Mouse (Mus musculus) midbrain, embryonic 14.5 days (tissue): ENCODE measurements at regions not wholly inside any gene's neighbourhood (a gene's known extent, or its start where the extent isn't known, plus 50 kb on each side); places are given as distances from the start of the nearest gene placed in this dataset.
A peak's percentile ranks its signal among the peaks of the same experiment; 100 is the strongest.
"Not testable (repeated sequence)": the region's sequence is repeated elsewhere in the genome, so short reads cannot be mapped to it uniquely, and the experiment has no call there.

Source experiments
- ATAC-seq: fragments of 200-750 bp; cut with Nextera tagmentation; 2 replicates; pipeline ENCODE4 v1.8.0; 2017; ENCODE audit warnings: moderate number of reproducible peaks, moderate library complexity; ENCODE audit not compliant: low FRiP score, low TSS enrichment
- DNase-seq: peaks from one replicate; pipeline ENCODE4 v3.0.0-alpha.2; 2015
- H3K27ac ChIP-seq: fragments of 300-500 bp; sonication (generic); replicated peaks from 2 replicates; pipeline ENCODE4 v1.5.1; 2014; ENCODE audit warnings: mild to moderate bottlenecking, low read depth, low read length, moderate library complexity
- H3K27me3 ChIP-seq: fragments of 300-500 bp; sonication (generic); 2 replicates; pipeline ENCODE4 v1.6.1; 2014; ENCODE audit warnings: low read length, control low read depth, mixed read lengths; ENCODE audit not compliant: control insufficient read depth, insufficient read depth
- H3K36me3 ChIP-seq: fragments of 300-500 bp; sonication (generic); 2 replicates; pipeline ENCODE4 v1.6.1; 2014; ENCODE audit warnings: low read length, control low read depth; ENCODE audit not compliant: control insufficient read depth, insufficient read depth
- H3K4me1 ChIP-seq: fragments of 300-500 bp; sonication (generic); 2 replicates; pipeline ENCODE4 v1.6.1; 2014; ENCODE audit warnings: mild to moderate bottlenecking, antibody characterized with exemption, low read length, control low read depth; ENCODE audit not compliant: control insufficient read depth, insufficient read depth
- H3K4me2 ChIP-seq: fragments of 300-500 bp; sonication (generic); 2 replicates; pipeline ENCODE4 v1.6.1; 2014; ENCODE audit warnings: mild to moderate bottlenecking, low read length, moderate library complexity
- H3K4me3 ChIP-seq: fragments of 300-500 bp; sonication (generic); replicated peaks from 2 replicates; pipeline ENCODE4 v1.5.1; 2014; ENCODE audit warnings: low read depth, low read length
- H3K9ac ChIP-seq: fragments of 300-500 bp; sonication (generic); replicated peaks from 2 replicates; pipeline ENCODE4 v1.6.1; 2014; ENCODE audit warnings: mild to moderate bottlenecking, low read length, moderate library complexity
- H3K9me3 ChIP-seq: fragments of 300-500 bp; sonication (generic); 2 replicates; pipeline ENCODE4 v1.6.1; 2016; ENCODE audit warnings: low read length, control low read depth, mixed read lengths; ENCODE audit not compliant: control insufficient read depth
- WGBS: fragments of 180-500 bp; shearing (Covaris S2); extraction: QIAGEN DNeasy Blood & Tissue Kit; methylation state at CpG from one replicate; pipeline ENCODE4 v1.1.7; 2014; 5-methylcytosine and 5-hydroxymethylcytosine counted together

DNA sequence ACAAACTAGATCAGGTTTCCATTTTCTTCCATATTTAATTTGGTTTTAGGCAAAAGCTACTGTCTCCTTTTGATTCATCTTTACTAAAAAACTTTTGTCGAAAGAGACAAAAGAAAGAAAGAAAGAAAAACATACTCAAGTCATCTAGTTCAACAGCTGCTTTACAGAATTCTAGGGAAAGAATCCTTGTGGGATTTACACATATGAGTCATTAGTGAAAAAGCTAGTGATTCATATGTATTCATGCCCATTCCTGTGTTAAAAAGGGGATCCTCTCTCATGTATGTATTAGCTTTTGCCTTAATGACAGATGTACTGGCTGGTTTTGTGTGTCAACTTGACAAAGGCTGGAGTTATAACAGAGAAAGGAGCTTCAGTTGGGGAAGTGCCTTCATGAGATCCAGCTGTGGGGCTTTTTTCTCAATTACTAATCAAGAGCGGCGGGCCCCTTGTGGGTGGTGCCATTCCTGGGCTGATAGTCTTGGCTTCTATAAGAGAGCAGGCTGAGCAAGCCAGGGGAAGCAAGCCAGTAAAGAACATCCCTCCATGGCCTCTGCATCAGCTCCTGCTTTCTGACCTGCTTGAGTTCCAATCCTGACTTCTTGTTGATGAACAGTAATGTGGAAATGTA lies 200.1 kb upstream of the Flrt2 start:
- not testable (repeated sequence) for ATAC-seq, H3K4me2 ChIP-seq, H3K9me3 ChIP-seq, H3K27me3 ChIP-seq, H3K9ac ChIP-seq, H3K36me3 ChIP-seq, H3K4me1 ChIP-seq, DNase-seq, H3K4me3 ChIP-seq, H3K27ac ChIP-seq
- 65% methylated on average over 3 of the region's 3 CpGs for WGBS

- Histone ChIP-seq H3K4me1 (no peaks in the 10 kb centered on the region), H3K9ac (no peak overlapping the region), H3K27ac (no peak overlapping the region), H3K4me2 (no peak overlapping the region), H3K4me3 (no peak overlapping the region), H3K9me3 (no peaks in the 10 kb centered on the region), H3K36me3 (no peaks in the 10 kb centered on the region), H3K27me3 (no peaks in the 10 kb centered on the region)
- DNase-seq (no peak), ATAC-seq (no peak)
- WGBS: 91% methylated on average over 3 of the region's 3 CpGs
Measured at GRCm38 (mm10) chr12:95501443-95501842, 190.6 kb upstream of the Flrt2 start.

DNA sequence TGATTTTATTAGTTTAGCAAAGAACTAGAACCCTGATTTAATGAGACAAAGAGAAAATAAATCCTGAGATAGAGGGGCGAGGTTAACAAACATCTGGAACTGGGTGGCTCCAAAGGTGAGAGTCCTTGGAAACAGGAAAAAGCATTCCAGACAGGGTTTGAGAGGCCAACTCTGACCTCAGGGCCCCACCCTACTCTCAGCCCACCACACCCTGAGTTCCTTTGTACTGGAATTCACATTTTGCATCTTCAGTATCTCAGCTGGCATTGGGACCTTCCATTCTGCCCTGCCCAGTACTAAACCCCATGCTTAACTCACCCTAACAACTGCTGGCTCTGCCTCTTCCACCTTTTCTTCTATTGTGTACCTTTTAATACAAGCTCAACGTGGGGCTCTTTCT lies 172.0 kb upstream of the Flrt2 start:
- H3K27me3 ChIP-seq: no peaks in the 10 kb centered on the region
- no peaks in the 10 kb centered on the region for H3K9me3 ChIP-seq
- H3K4me2 ChIP-seq: no peak overlapping the region
- 82% methylated on average over 2 of the region's 2 CpGs for WGBS
- H3K4me1 ChIP-seq: no peaks in the 10 kb centered on the region
- no peak for ATAC-seq
- no peaks in the 10 kb centered on the region for H3K36me3 ChIP-seq
- DNase-seq: no peak
- H3K9ac ChIP-seq: no peak overlapping the region
- H3K27ac ChIP-seq: no peak overlapping the region
- no peak overlapping the region for H3K4me3 ChIP-seq

DNA sequence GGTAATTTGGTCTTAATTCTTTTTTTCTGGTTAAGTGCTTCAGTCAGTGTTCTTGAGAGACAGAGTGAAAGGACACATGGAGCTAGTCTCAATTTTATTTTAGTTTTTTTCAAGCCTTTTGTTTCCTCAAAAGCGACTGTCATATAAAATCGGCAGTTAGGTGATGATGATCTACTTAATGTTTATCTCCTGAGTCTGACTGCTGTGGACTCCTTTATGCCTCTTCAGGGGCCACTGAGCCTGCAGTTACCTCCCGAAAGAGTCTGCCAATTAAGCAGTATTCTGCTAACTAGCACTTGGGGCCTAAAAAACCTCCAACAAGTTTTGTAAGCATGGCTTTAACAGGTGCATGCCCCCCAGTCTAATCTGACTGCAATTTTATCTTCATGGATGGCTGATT lies 170.0 kb upstream of the Flrt2 start:
- Histone ChIP-seq H3K36me3 (no peaks in the 10 kb centered on the region), H3K27ac (no peak overlapping the region), H3K27me3 (no peaks in the 10 kb centered on the region), H3K9me3 (no peaks in the 10 kb centered on the region), H3K4me3 (no peak overlapping the region), H3K9ac (no peak overlapping the region), H3K4me1 (no peaks in the 10 kb centered on the region), H3K4me2 (no peak overlapping the region)
- ATAC-seq (no peak), DNase-seq (no peak)
- WGBS: 86% methylated on average over 3 of the region's 3 CpGs

DNA sequence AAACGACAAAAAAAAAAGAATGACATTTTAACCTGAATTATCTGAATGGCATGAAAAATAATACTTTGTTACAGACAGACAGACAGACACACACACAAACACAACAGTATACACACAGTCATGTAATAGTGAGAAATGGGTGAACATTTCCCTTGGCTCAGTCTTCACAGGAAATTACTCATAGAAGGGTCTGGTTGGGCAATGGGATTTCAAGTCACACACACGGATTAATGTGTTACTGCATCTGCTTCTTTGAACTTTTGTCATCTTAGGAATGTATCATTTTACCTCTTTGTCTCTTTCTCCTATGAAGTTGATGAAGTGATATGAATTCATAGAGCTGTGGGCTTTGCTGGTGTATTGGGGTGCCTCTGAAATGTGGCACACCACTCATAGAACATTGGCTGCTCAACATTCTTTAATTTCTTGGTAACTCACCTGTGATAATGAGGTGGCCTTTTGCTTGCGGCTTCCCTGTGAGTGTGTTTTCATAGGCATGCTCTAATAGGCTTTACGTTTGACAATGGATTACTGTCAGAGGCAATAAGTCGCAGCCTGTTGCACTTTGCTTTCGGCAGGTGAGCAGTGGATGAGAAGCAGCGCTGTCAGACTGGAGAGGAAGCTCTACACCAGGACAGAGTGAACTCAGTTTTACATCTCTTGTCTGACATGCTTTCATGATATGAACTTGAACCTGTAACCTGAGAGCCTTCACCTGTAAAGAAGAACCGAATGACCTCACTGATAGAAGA lies 158.0 kb upstream of the Flrt2 start:
- Histone ChIP-seq H3K9ac (no peak overlapping the region), H3K9me3 (no peaks in the 10 kb centered on the region), H3K4me1 (no peaks in the 10 kb centered on the region), H3K4me2 (no peak overlapping the region), H3K27me3 (no peaks in the 10 kb centered on the region), H3K36me3 (no peaks in the 10 kb centered on the region), H3K27ac (no peak overlapping the region), H3K4me3 (no peak overlapping the region)
- ATAC-seq: no peak
- 60% methylated on average over 8 of the region's 8 CpGs for WGBS
- no peak for DNase-seq

DNA sequence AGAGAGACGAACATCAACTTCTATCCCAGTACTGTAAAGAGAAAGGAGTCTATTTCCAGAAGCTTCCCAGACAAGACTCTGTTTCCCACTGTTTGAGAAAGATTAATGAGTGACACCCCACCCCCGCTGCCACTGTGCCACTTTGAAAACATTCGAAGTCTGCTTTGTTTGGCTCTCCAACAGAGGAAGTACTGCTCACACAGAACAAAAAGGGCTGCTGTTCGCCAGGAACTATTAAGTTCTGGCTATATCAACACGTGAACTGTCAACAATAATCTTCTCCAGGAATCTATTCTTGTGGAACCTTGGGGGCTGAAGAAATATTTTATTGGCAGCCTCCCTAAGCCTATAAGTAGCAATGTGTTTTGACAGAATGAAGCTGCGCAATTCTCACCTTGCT lies 144.7 kb upstream of the Flrt2 start:
- 44% methylated on average over 6 of the region's 6 CpGs for WGBS
- Histone ChIP-seq H3K36me3 (no peaks in the 10 kb centered on the region), H3K4me3 (no peak overlapping the region), H3K27me3 (no peaks in the 10 kb centered on the region), H3K4me1 (no peaks in the 10 kb centered on the region), H3K9me3 (no peaks in the 10 kb centered on the region), H3K9ac (no peak overlapping the region), H3K27ac (no peak overlapping the region), H3K4me2 (no peak overlapping the region)
- no peak for DNase-seq
- no peak for ATAC-seq

DNA sequence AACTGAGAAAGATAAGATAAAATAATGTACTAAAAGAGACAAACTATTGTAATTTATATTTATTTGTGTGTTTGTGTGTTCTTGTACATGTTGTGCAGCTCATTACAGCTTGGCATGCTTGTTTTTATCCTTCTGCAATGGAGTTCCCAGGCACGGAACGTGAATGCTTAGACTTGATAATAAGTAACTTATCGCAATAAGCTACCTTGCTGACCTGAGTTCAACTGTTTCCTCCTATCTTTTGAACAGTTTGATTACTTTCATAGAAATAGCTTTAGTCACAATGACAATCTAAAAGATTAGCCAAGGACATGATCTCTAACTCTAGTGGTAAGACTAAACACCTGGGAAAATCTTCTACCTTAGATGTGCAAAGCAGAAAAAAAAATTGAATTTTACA lies 138.9 kb upstream of the Flrt2 start:
- no peak for DNase-seq
- Histone ChIP-seq H3K4me1 (no peaks in the 10 kb centered on the region), H3K4me3 (no peak overlapping the region), H3K4me2 (no peak overlapping the region), H3K27ac (no peak overlapping the region), H3K36me3 (no peaks in the 10 kb centered on the region), H3K27me3 (no peaks in the 10 kb centered on the region), H3K9ac (no peak overlapping the region), H3K9me3 (no peaks in the 10 kb centered on the region)
- 96% methylated on average over 3 of the region's 3 CpGs for WGBS
- ATAC-seq: no peak

DNA sequence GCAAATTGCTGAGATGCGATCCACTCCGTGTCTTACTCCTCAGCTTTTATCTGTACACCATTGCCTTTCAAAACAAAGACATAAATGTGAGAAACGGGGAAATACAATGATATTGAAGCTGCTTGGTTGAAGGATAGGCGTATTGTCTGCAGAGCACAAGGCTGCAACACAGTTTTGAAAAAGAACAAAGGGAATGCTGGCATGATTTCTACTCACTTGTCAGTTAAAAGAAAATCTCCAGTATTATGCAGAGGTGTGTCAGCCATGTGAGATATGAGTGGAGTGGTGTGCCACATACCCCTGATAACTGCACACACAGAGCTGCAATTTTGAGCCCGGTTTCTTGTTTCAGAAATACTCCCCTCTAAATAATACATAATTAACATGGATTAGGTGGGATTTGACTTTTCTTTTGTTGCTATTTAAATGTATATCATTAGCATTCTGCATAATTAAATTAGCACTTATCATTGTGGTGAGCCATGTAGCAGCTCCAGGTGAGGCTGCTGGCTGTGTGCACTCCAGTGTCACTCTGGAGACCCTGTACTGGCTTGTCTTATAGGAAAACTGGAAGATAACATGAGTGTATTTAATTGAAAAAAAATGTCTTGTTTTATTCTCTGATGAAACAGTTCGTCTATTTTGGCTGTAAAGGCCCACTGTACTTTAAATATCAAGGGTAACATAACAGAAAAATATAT lies 133.2 kb upstream of the Flrt2 start:
- no peaks in the 10 kb centered on the region for H3K9me3 ChIP-seq
- ATAC-seq (peak; percentile 55; the same call in 1 of the 2 replicates), DNase-seq (peak; percentile 54)
- 33% methylated on average over 6 of the region's 6 CpGs for WGBS
- H3K27me3 ChIP-seq: no peaks in the 10 kb centered on the region
- peak overlapping the region; percentile 52 for H3K27ac ChIP-seq
- no peak overlapping the region for H3K4me3 ChIP-seq
- H3K4me2 ChIP-seq: 0 out of 2 replicates have a peak overlapping the region, but pooled peaks have one; percentile 2
- H3K9ac ChIP-seq: no peak overlapping the region
- H3K4me1 ChIP-seq: peaks cover 6% of the 10 kb centered on the region; the same call in 1 of the 2 replicates
- no peaks in the 10 kb centered on the region for H3K36me3 ChIP-seq
